Mouse (Mus musculus): Measurements from ENCODE around the gene Kazn.

DNA sequence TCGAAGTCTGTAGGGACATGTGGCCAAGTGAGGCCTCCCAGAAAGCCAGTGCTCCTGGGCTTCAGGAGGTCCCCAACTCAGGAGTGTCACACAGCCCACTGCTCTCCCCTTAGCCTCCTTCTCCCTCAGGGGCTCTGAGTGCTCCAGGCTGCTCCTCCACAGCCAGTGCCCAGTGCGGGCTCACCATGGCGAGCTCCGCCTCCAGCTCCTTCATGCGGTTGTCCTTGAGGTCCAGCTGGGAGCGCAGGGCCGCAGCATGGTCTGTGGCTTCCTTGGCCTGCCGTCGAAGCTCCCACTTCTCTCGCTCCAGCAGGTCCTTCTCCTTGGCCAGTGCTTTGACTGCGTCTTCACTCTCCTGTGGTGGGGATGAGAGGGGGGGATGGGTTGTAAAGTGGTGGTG, 85.0 kb downstream of the Kazn start:
- TF ChIP-seq ZC3H11A (IDR thresholded peaks at IDR 0.05; ENCODE audit: borderline replicate concordance, low read depth, low read length) (no peak), HCFC1 (IDR thresholded peaks at IDR 0.05; ENCODE audit: borderline replicate concordance, insufficient read depth, low read length) (no peak), MAFK (IDR thresholded peaks at IDR 0.05; ENCODE audit: insufficient read depth, low read depth, low read length) (no peak), ZNF384 (IDR thresholded peaks at IDR 0.05; ENCODE audit: low read depth, low read length) (no peak), CHD2 (IDR thresholded peaks at IDR 0.05; ENCODE audit: low read depth, low read length) (no peak)

Measured in ES-E14 (cell line).